Mouse (Mus musculus): ENCODE measurements around the gene Fermt2. TPM values are rescaled to one million over a fixed set of nuclear protein-coding genes. Genes with fewer than 3 reads are reported as not detected.
A peak's percentile ranks its signal among the peaks of the same experiment; 100 is the strongest.
"Not testable (repeated sequence)": the region's sequence is repeated elsewhere in the genome, so short reads cannot be mapped to it uniquely, and the experiment has no call there.

Gene Fermt2
- total and polyA plus RNA-seq, 3 experiments = 11.5 to 114 (median 77.1) TPM

DNA sequence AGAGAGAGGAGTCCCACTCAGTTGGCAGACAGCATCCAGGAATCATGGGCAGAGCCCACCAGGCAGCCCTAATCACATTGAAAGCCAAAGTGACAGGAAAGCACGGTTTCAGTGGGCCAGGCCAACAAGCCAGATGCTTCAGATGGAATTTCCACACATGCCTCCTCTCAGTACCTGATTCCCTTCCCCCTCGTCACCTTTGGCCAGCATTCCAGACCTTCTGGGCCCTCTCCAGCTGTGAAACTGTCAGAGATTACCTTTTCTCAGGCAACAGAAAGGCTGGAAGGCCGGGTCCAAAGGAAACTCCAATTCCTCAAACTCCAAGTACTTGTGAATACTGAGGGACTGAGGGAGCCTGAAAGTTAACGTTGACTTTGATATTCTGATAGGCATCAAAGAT is 19.1 kb downstream of the Fermt2 start:
- peak; percentile 35 for DNase-seq

DNA sequence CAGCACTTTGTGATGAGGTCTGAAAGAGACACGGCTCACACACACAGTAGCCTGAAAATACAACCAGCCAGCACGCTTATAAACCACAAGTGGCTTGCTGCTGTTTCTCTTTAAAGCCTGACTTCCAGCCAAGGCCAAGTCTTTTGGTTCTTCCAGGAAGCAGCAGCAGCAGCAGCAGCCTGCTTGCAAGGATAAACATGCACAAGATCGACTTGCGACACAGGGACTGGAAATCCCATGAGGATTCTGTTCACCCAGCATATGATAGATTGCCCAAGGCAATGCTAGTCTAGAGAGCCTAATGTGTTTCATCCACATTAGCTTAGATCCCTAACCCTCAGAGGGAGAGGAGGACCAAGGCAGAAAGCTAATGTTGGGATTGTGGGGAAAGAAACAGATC is 22.0 kb downstream of the Fermt2 start:
- peak; percentile 59 for DNase-seq

DNA sequence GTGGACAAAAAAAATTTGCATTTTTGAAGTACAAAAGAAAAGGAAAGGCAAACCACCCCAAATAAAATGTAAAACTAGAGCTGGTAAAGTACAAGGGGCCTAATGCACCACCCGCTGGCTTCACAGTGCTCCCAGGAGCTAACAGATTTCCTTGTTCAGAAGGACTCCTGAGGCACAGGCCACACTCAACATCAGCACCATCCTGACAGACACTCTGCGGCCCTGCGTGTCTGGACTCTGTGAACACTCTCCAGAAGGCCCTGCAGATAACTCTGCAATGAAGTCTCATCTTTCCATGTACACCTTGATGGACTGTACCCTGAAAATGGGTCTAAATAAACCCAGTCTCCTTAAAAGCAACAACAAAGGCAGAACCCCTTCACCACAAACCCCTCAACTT is 22.5 kb downstream of the Fermt2 start:
- DNase-seq = no peak

DNA sequence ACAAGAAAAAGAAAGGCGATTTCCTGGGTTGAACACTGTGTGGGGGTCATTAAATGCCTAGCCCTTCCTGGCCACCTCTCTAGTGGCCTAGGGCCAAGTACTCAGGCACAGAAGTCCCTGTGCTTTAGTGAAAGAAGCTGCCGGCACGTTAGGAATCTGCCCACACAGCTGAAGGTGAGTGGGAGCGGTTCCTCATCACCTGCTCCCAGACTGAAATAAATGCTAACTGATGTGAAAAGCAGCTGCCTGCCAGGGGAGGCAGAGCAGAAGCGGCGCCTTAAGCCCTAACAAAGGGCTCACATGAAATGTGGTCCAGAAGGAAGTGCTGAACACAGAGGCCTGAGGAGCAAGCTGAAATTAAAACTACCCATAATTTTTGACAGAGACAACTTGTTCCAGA is 22.9 kb downstream of the Fermt2 start:
- DNase-seq = peak; percentile 25

DNA sequence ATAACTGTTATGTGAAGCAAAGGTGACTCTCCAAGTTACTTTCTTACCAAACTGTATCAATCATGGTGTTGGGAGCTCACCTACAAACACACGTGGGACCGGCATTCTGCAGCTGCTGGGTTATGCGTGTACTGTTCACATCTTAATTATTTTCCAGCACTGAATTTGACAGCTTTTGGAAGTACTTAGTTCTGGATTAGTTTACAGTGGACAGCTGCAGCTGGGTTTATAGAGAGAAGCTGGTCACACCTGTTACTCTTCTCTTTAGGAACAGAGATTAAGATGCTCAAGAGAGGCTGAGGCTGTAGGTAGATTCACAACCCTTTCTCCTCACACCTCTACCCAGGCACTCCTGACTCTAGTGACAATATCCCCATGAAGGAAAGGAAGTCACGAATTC is 23.8 kb downstream of the Fermt2 start:
- DNase-seq = no peak

DNA sequence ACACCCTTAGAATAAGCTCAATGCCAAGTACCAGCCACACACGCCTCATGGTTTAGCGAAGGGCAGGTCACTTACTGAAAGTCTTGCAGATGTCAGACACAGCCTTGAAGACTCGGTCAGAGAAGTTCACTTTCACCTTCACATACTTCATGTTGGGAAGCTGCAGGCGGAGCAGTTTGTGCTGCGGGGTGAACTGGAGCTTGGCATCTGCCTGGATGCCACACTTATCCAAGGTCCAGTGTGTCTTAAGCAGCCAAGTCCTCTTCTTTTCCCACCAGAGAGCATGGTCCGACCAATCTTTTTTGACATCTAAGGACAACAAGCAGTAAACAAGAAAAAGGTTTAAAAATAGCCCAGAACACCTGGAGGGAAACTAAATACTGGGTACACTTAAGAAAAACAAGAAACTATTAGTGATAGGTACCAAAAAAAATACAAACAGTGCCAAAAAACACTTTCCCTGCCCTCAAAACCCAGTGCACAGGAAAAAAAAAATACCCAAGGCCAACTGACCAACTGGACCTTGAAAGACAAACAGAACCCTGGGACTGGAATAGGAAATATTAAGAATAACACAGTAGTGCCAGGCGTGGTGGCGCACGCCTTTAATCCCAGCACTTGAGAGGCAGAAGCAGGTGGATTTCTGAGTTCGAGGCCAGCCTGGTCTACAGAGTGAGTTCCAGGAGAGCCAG is 25.4 kb downstream of the Fermt2 start:
- peak; percentile 50 for DNase-seq

DNA sequence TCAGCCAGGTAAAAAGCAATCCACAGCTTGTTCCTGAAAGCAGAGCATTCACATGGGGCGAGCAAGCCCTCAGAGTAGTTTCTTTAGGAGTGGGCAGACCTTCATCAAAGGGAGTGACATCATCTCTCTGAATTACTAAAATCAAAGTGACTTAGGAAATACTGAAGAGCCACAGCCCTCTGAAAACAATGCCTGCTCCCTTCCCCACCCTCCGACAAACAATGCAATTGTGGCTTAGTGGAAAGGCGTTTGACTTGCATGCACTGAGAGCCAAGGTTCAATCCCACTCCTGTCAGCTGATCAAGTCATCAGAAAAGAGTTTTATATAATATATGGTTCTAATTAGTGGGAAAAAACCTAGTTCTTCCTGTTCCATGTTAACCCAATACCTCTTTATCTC is 26.0 kb downstream of the Fermt2 start:
- no peak for DNase-seq

DNA sequence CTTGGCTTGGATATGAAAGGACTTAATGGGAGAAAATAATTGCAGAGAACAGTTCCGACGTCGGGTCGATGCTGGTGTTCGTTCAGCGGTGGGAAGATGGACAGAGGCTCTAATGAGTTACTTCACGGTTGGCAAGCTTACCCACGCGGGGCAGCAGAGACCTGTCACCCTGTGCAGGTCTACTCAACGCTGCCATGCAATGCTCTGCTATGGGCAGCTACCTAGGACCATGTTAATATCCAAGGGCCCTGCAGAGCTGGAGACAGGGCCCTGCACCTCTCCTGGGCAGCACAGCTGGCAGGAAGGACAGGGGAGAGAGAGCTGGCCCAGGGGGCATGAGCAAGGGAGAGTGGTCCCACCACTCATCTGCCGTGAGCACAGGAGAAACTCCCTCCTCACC is 29.9 kb downstream of the Fermt2 start:
- no peak for DNase-seq

DNA sequence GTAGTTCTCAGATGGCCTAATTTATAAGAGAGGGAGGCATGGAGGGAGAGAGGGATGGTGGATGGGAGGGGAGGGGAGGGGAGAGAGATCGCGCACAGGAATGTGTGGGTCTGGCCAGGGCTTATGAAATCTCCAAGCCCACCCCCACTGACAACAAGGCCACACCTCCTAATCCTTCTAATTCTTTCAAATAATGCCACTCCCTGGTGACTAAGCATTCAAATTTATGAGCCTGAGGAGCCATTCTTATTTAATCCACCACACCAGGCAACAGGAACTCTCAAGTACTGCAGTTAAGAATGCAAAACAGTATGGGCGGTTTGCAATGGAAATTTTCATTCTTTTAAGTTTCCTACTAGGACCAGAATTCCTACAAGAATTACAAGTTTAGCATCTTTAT is 32.8 kb downstream of the Fermt2 start:
- DNase-seq = no peak

DNA sequence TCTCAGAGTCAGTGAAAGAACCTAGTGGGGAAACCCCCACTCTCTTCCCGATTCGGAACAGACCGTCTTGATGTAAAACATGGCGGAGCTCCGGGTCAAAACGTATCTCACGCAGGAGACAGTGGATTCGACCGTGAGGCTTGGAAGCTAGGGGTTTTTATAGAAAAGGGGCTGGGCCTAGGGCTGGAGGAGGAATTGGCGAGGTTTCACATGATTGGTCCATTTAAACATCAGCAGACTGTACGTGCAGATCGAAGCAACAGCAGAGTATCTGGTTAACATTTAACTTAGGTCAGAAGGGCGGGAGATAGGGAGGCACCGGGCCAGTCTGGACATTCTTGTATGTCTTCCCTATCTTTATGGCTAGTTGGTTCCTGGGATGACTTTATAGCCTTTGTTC is 34.1 kb downstream of the Fermt2 start:
- not testable (repeated sequence) for DNase-seq

DNA sequence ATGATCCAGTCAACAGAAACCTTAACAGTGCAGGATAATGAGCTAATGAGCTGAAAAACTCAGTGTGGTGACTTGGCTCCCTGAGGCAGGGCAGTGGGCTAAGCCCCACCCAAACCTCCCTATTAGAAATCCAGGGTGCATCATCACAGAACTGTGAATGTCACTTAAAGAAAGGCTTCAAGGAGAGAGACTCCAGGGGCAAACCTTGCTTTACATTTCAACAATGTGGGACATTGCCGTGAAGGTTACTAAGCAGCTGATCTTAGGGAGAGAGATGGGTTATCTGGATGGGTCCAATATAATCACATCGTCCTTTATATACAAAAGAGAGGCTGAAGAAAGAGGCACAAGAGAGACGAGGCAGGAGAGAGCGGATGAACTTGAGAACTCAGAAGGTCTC is 36.0 kb downstream of the Fermt2 start:
- no peak for DNase-seq

DNA sequence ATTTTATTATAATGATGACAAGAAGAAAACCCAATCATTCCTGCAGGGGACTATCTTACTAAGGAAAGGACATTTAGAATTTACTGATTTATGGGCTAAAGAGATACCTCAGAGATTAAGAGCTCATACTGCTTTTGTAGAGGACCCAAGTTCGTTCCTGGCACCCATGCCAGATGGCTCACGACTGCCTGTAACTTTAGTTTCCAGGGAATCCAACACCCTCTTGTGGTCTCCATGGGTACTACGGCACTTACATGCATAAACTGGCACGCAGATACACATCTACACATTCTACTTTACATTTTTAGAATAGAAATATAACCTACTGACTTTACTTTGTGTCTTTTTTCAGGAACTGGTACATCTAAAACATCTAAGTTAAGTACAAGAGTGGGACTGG is 37.2 kb downstream of the Fermt2 start:
- DNase-seq = no peak

DNA sequence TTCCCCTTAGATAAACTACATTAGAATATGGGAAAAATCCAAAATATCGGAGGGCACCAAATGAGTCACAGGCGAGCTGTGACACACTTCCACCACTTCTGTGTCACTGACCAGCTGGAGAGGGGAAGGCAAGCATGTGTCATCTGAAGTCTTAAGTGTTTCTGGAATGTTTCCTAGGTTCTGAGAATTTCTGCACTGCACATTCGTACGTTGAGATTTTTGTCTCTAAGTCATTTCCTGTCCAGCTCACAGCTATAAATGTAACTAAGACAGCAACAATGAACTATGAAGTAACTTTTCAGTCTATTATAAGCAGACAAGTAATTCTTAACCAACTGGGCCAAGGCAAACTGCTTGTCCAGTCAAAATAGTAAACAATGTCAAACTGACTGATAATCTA is 37.9 kb downstream of the Fermt2 start:
- DNase-seq = peak; percentile 65

DNA sequence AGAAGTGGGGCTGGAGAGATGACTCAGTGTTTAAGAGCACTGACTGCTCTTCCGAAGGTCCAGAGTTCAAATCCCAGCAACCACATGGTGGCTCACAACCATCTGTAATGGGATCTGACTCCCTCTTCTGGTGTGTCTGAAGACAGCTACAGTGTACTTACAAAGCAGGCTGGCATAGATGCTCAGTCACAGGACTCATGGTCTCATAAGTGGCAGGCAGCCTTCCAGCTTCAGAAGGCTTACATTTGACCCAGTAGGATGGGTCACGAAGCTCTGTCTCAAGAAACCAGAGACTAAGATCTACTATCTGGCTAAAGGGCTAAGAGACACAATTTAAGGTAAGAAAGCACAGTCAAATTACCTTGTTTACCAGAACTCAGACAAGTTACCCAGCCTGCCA is 42.7 kb downstream of the Fermt2 start:
- not testable (repeated sequence) for DNase-seq

DNA sequence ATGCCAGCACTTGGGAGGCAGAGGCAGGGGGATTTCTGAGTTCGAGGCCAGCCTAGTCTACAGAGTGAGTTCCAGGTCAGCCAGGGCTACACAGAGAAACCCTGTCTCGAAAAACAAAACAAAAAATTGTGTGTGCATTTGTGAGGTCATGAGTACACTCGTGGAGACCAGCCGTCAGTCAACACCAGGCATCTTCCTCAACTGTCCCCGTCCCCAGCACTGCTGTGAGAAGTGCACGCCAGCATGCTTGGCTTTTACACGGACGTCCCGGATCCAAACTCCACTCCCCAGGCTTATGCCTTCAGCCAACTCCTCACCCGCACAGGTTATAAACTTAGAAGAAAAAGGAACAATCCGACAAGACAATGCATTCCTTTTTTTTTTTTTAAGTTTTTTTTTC is 46.6 kb downstream of the Fermt2 start:
- DNase-seq = not testable (repeated sequence)

DNA sequence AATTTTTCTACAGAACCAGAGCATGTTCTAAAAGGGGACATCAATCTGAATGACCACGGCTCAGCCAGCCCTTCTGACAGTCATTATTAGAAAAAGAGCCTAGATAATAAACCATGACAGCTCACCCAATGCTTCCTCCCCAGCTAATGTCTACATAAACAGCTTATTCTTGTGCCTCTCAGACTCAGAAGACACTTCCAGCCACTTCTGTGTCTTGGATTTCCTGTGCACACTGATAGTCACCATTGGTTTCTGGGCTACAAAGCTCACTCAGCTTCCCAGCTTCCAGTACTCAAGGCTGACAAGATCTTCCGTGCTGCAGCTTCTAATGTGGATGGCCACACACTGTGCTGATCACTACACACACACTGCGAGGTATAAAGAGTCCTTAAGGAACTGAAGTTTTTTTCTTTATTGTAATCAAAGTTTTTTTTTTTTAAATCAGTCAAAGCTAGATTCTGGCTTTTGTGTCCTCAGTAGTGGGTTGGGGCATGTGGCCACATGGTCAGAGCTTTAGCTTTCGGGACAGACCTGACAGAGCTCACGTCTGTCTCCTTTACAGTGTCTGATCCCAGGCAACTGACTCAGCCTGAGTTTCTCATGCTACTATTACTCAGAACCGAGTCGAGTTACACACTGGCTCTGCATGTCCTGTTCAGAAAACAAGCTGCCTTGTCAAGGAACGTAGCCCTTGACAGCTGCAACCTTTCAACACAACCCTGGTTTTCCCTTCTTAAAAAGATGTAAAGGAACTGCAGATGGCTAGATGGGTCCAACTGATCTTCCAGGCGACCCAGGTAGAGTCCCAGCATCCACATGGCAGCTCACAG is 50.7 kb downstream of the Fermt2 start:
- DNase-seq = no peak

DNA sequence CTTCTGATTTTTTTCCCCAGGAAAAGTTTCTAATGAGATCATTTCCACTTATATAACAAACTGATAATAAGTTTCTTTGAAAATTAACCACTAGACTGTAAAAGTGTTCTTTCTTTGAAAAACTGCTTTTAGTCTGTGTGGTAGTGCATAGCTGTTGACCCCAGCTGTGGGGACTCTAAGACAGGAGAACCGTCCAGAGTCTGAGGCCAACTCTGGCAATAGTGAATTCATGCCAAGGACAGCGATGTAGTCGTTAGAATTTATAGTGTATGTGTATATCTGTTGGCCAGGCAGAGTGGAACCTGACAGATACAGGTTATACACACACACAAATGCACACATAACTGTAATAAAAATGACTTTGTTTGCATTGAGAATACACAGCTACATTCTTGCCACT is 51.4 kb downstream of the Fermt2 start:
- DNase-seq = no peak

DNA sequence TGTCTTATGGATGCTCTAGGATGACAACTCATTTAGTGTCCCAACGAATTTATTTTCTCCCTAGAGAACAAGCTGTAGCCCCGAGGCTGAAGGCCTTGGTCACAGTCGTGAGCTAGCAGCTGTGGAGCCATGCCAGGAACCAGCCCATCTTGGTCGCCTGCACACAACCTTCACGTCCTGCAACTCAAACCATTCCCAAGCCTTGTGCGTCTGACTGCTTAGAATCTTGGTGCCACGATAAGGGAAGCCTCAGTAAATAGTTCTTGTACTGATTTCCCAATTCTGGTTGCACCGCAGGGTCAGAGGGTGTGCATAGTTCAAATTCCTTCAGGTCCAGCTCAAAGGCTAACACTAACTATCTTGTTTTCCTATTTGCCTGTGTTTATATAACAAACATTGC is 52.3 kb downstream of the Fermt2 start:
- DNase-seq = peak; percentile 83

DNA sequence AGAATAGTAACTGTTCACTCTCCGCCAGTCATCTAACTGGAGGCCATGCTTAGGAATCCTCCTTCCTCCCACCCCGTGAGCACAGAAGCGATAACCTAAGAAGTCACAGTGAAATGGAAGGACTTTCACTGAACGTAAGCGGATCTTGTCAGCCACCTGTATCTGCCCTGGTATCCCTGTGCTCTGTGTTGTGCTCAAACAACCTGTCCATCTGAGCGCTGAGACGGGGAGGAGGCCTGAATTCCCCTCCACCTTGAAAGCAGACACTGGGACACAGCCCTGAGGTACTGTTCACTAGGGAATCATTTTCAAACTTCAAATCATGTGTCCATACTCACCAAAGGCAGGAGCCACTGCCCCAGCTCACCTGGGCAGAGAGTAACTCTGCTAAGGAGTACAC is 52.9 kb downstream of the Fermt2 start:
- DNase-seq = no peak

DNA sequence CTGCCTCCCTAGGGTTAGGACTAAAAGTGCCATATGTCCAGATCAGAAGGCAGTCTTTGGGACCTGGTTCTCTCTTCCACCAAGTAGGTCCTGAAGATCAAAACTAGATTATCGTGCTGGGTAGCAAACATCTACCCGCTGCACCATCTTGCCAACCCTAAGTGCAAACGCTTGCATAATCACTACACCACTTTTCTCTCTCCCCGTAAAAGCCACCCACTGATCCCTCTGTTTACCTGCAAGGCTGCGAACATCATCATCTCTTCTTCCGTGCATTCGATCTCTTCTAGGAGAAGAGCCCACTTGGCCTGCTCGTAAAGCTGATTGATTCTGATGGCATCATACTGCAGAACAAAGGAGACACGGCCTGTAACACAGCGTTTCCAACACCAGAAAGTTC is 57.4 kb downstream of the Fermt2 start:
- no peak for DNase-seq

DNA sequence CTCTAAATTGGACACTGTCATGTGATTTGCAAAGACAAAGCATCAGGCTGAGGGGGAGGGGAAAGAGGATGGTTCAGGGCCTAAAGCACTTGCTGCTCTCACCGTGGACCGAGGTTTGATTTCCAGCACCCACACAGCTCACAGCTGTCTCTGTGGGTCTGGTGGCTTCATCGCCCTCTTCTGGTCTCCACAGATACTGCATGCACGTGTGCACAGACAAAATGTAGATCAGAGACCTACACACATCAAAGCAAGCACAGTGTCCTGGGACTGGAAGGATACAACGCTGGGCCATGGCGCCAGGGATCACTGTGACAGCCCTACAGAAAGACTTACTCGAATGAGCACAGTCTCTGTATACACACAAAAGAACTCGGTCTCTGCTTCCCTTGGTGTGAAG is 60.5 kb downstream of the Fermt2 start:
- DNase-seq = no peak

DNA sequence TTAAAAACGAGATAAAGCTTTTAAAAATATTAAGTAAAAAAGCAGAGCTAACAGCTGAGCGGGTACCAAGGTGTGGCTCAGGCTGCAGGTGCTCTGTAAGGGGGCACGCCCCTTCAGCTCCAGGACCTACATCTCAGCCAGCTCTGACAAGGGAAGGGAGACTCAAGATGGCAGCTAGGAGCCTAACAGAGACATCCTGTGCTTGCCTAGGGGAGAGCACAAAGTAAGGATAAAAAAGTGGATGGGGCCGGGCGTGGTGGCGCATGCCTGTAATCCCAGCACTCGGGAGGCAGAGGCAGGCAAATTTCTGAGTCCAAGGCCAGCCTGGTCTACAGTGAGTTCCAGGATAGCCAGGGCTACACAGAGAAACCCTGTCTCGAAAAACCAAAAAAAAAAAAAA is 63.5 kb downstream of the Fermt2 start:
- not testable (repeated sequence) for DNase-seq

Data from adrenal gland, adult 2 months (tissue).